Mouse (Mus musculus) kidney, embryonic 14.5 days (tissue): ENCODE results near the gene Specc1. TPM values are rescaled to one million over a fixed set of nuclear protein-coding genes. Genes with fewer than 3 reads are reported as not detected.

ENCODE experiments used
- ATAC-seq: fragments of 200-750 bp; cut with Nextera tagmentation; 2 replicates; pipeline ENCODE4 v1.8.0; 2017; ENCODE audit warnings: moderate number of reproducible peaks, mild to moderate bottlenecking, moderate TSS enrichment, moderate library complexity; ENCODE audit not compliant: low FRiP score, low TSS enrichment
- H3K27ac ChIP-seq: fragments of 300-500 bp; sonication (generic); 2 replicates; pipeline ENCODE4 v1.5.1; 2014; ENCODE audit warnings: low read depth, mild to moderate bottlenecking, low read length, moderate library complexity, mixed read lengths
- H3K27me3 ChIP-seq: fragments of 300-500 bp; sonication (generic); 2 replicates; pipeline ENCODE4 v1.6.1; 2014; ENCODE audit warnings: mild to moderate bottlenecking, low read length; ENCODE audit not compliant: control insufficient read depth, insufficient read depth
- H3K36me3 ChIP-seq: fragments of 300-500 bp; sonication (generic); 2 replicates; pipeline ENCODE4 v1.6.1; 2014; ENCODE audit warnings: low read length, mixed read lengths; ENCODE audit not compliant: control insufficient read depth, insufficient read depth
- H3K4me1 ChIP-seq: fragments of 300-500 bp; sonication (generic); 2 replicates; pipeline ENCODE4 v1.6.1; 2014; ENCODE audit warnings: low read length, mixed read lengths; ENCODE audit not compliant: control insufficient read depth, insufficient read depth
- H3K4me2 ChIP-seq: fragments of 300-500 bp; sonication (generic); replicated peaks from 2 replicates; pipeline ENCODE4 v1.6.1; 2014; ENCODE audit warnings: low read depth, mild to moderate bottlenecking, low read length
- H3K4me3 ChIP-seq: fragments of 300-500 bp; sonication (generic); 2 replicates; pipeline ENCODE4 v1.5.1; 2014; ENCODE audit warnings: mild to moderate bottlenecking, low read length
- H3K9ac ChIP-seq: fragments of 300-500 bp; sonication (generic); 2 replicates; pipeline ENCODE4 v1.6.1; 2014; ENCODE audit warnings: low read depth, mild to moderate bottlenecking, low read length, moderate library complexity
- H3K9me3 ChIP-seq: fragments of 300-500 bp; sonication (generic); 2 replicates; pipeline ENCODE4 v1.6.1; 2016; ENCODE audit warnings: low read length; ENCODE audit not compliant: control insufficient read depth
- WGBS: fragments of 180-500 bp; shearing (Covaris S2); extraction: QIAGEN DNeasy Blood & Tissue Kit; methylation state at CpG from one replicate; pipeline ENCODE4 v1.1.7; 2014; 5-methylcytosine and 5-hydroxymethylcytosine counted together
- polyA plus RNA-seq: library from polyadenylated mRNA; unstranded; fragments of >200 nt; fragmentation: Nextera tagmentation; extraction: Ambion mirVana; gene quantifications from 2 replicates; pipeline ENCODE4 v1.2.1, GENCODE M21; 2014

Specc1 gene
- polyA plus RNA-seq, 1 experiment from 2014 or later = 13.6 TPM

GRCm38 (mm10) chr11:62107272-62107836, 150.8 kb downstream of the Specc1 start:
- no peak overlapping the region for H3K4me2 ChIP-seq
- ATAC-seq = no peak
- no peaks in the 10 kb centered on the region for H3K9me3 ChIP-seq
- no peak overlapping the region for H3K27ac ChIP-seq
- 93% methylated on average over 2 of the region's 2 CpGs for WGBS
- H3K27me3 ChIP-seq = no peaks in the 10 kb centered on the region
- no peak overlapping the region for H3K9ac ChIP-seq
- H3K4me3 ChIP-seq = no peak overlapping the region
- no peaks in the 10 kb centered on the region for H3K36me3 ChIP-seq
- H3K4me1 ChIP-seq = no peaks in the 10 kb centered on the region

GRCm38 (mm10) chr11:62118561-62118960, 162.0 kb downstream of the Specc1 start:
- H3K4me3 ChIP-seq = no peak overlapping the region
- no peak overlapping the region for H3K27ac ChIP-seq
- no peak overlapping the region for H3K4me2 ChIP-seq
- ATAC-seq = no peak
- no peak overlapping the region for H3K9ac ChIP-seq
- peaks cover 3% of the 10 kb centered on the region; the same call in 1 of the 2 replicates for H3K36me3 ChIP-seq
- 88% methylated on average over 9 of the region's 9 CpGs for WGBS
- no peaks in the 10 kb centered on the region for H3K27me3 ChIP-seq
- no peaks in the 10 kb centered on the region for H3K9me3 ChIP-seq
- H3K4me1 ChIP-seq = 0 out of 2 replicates have a peak, but pooled peaks cover 4% of the 10 kb centered on the region

GRCm38 (mm10) chr11:62119871-62120270, 163.3 kb downstream of the Specc1 start:
- WGBS = 47% methylated on average over 3 of the region's 3 CpGs
- H3K27ac ChIP-seq = no peak overlapping the region
- 0 out of 2 replicates have a peak, but pooled peaks cover 4% of the 10 kb centered on the region for H3K4me1 ChIP-seq
- H3K4me3 ChIP-seq = no peak overlapping the region
- no peaks in the 10 kb centered on the region for H3K9me3 ChIP-seq
- no peaks in the 10 kb centered on the region for H3K27me3 ChIP-seq
- no peak overlapping the region for H3K9ac ChIP-seq
- peaks cover 3% of the 10 kb centered on the region; the same call in 1 of the 2 replicates for H3K36me3 ChIP-seq
- no peak overlapping the region for H3K4me2 ChIP-seq
- ATAC-seq = no peak

GRCm38 (mm10) chr11:62121365-62121764, 164.8 kb downstream of the Specc1 start:
- H3K4me2 ChIP-seq = no peak overlapping the region
- H3K27ac ChIP-seq = no peak overlapping the region
- H3K9me3 ChIP-seq = no peaks in the 10 kb centered on the region
- no peak overlapping the region for H3K4me3 ChIP-seq
- H3K27me3 ChIP-seq = no peaks in the 10 kb centered on the region
- H3K4me1 ChIP-seq = 0 out of 2 replicates have a peak, but pooled peaks cover 4% of the 10 kb centered on the region
- WGBS = 82% methylated on average over 5 of the region's 5 CpGs
- ATAC-seq = no peak
- H3K9ac ChIP-seq = no peak overlapping the region
- peaks cover 3% of the 10 kb centered on the region; the same call in 1 of the 2 replicates for H3K36me3 ChIP-seq

- Histone ChIP-seq H3K27ac (no peak overlapping the region), H3K4me1 (no peaks in the 10 kb centered on the region), H3K27me3 (no peaks in the 10 kb centered on the region), H3K4me2 (no peak overlapping the region), H3K36me3 (no peaks in the 10 kb centered on the region), H3K9me3 (no peaks in the 10 kb centered on the region), H3K9ac (no peak overlapping the region), H3K4me3 (no peak overlapping the region)
- WGBS = 41% methylated on average over 3 of the region's 3 CpGs
- peak; percentile 72 for ATAC-seq
These were observed 171.1 kb downstream of the Specc1 start for GRCm38 (mm10) chr11:62127692-62128091.

- Histone ChIP-seq H3K36me3 (no peaks in the 10 kb centered on the region), H3K9ac (no peak overlapping the region), H3K27me3 (no peaks in the 10 kb centered on the region), H3K4me1 (no peaks in the 10 kb centered on the region), H3K4me2 (no peak overlapping the region), H3K4me3 (no peak overlapping the region), H3K27ac (no peak overlapping the region), H3K9me3 (no peaks in the 10 kb centered on the region)
- ATAC-seq = no peak
- WGBS = 87% methylated on average over 8 of the region's 8 CpGs
These were observed 171.6 kb downstream of the Specc1 start for GRCm38 (mm10) chr11:62128197-62128596.

GRCm38 (mm10) chr11:62130191-62130590, 173.6 kb downstream of the Specc1 start:
- no peaks in the 10 kb centered on the region for H3K36me3 ChIP-seq
- H3K4me2 ChIP-seq = no peak overlapping the region
- 38% methylated on average over 3 of the region's 3 CpGs for WGBS
- no peak for ATAC-seq
- no peak overlapping the region for H3K4me3 ChIP-seq
- no peaks in the 10 kb centered on the region for H3K9me3 ChIP-seq
- no peaks in the 10 kb centered on the region for H3K4me1 ChIP-seq
- no peak overlapping the region for H3K27ac ChIP-seq
- H3K27me3 ChIP-seq = no peaks in the 10 kb centered on the region
- H3K9ac ChIP-seq = no peak overlapping the region

GRCm38 (mm10) chr11:62130685-62131295, 174.2 kb downstream of the Specc1 start:
- H3K27ac ChIP-seq = no peak overlapping the region
- no peak overlapping the region for H3K4me2 ChIP-seq
- no peak overlapping the region for H3K9ac ChIP-seq
- no peaks in the 10 kb centered on the region for H3K9me3 ChIP-seq
- no peak overlapping the region for H3K4me3 ChIP-seq
- 32% methylated on average over 2 of the region's 2 CpGs for WGBS
- H3K4me1 ChIP-seq = no peaks in the 10 kb centered on the region
- H3K27me3 ChIP-seq = no peaks in the 10 kb centered on the region
- no peaks in the 10 kb centered on the region for H3K36me3 ChIP-seq
- ATAC-seq = no peak

- WGBS = 77% methylated on average over 4 of the region's 4 CpGs
- H3K9ac ChIP-seq = no peak overlapping the region
These were observed 175.0 kb downstream of the Specc1 start for GRCm38 (mm10) chr11:62131601-62132000.

More at GRCm38 (mm10) chr11:62131601-62132000, 175.0 kb downstream of the Specc1 start:
- no peaks in the 10 kb centered on the region for H3K4me1 ChIP-seq
- no peak overlapping the region for H3K27ac ChIP-seq
- no peak overlapping the region for H3K4me2 ChIP-seq
- no peaks in the 10 kb centered on the region for H3K9me3 ChIP-seq
- no peaks in the 10 kb centered on the region for H3K36me3 ChIP-seq
- ATAC-seq = no peak
- no peak overlapping the region for H3K4me3 ChIP-seq
- no peaks in the 10 kb centered on the region for H3K27me3 ChIP-seq
